Mouse (Mus musculus): ENCODE data around the gene Gm20403. TPM values are rescaled to one million over a fixed set of nuclear protein-coding genes. Genes with fewer than 3 reads are reported as not detected.
"Not testable (repeated sequence)": the region's sequence is repeated elsewhere in the genome, so short reads cannot be mapped to it uniquely, and the experiment has no call there.

Gm20403 gene
- not detected for total RNA-seq (2022)

- DNase-seq (ENCODE audit: low spot score in 2 of 2), result peak; percentile 13 to 23
Observed at GRCm38 (mm10) chr12:54986052-54986717, at the start of gene Gm20403. Gm20403 (minus strand) TSS chr12:54986529.

DNA sequence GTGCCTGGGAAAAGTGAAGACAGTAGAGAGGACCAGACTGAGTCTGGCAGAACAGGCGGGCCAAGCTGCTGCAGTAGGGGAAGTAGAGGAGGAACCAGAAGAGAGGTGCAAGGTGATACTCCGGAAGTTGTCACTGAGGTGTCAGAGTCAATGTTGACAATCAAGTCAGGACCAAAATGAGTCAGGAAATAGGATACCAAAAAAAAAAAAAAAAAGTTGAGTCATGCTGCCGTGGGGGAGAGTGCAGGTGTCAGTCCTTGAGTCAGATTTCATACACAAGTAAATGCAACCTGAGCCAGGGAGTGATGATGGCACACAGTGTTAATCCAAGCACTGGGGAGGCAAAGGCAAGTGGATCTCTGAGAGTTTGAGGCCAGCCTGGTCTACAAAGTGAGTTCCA lies 40.8 kb upstream of the Gm20403 start:
- no peak for DNase-seq (ENCODE audit: low spot score in 2 of 2)

GRCm38 (mm10) chr12:55023284-55023683 lies 37.0 kb upstream of the Gm20403 start:
- no peak for DNase-seq (ENCODE audit: low spot score in 2 of 2)

DNA sequence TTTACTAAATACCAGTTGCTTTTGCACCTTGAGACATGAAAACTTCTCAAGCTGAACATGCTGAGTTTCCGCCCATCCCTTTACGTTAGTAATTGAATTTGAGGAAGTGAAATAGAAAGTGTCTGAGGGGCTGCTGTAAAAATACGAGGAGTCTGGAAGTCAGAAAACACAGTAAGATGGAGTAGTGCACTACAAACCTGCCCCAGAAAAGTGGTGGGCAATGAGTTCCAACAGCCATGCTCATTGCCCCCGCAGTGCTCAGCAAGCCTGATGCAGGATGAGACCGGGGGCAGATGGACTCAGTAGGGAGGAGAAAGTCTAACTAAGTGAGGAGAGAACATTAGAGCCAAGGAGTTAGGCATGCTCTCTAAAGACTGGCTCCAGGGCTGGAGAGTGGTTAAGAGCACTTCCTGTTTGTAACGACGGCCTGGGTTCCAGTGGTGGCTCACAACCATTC lies 33.1 kb upstream of the Gm20403 start:
- no peak for DNase-seq (ENCODE audit: low spot score in 2 of 2)

- DNase-seq (ENCODE audit: low spot score in 2 of 2), result no peak
Observed at GRCm38 (mm10) chr12:55017119-55017721, 30.9 kb upstream of the Gm20403 start.

DNA sequence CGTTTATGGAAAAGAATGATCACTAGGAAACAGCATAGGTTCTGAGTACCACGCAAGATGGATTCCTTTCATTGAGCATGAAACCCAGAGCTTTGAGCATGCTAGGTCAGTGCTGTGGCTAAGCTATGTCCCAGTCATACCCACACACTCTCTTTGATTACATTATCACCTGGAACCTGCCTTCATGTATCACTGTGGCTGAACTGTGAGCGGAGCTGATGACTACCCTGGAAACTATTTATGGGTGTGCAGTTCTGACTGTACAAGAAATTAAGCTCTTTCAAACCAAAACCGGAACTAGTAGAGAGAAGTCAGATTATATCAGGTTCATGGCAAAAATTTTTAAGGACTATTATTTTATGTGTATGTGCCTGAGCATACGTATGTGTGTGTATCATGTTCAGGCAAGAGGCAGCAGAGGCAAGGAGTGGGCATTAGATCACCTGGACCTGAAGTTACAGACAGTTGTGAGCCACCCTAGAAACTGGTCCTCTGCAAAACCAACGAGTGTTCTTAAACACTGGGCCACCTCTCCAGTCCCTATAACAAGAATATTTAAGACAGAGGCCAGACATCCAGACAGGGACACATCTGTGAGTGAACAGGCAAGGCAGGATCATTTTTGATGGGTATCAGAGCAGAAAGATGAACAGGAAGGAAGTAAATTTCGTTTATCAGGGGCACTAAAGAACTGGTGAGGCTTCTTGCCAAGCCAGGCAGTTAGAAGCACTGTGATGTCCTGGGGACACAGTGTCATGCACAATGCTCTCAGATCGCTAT lies 30.2 kb upstream of the Gm20403 start:
- DNase-seq (ENCODE audit: low spot score in 2 of 2), result no peak

- DNase-seq (ENCODE audit: low spot score in 2 of 2), result no peak
Observed at GRCm38 (mm10) chr12:55015428-55015827, 29.1 kb upstream of the Gm20403 start.

- no peak for DNase-seq (ENCODE audit: low spot score in 2 of 2)
Observed at GRCm38 (mm10) chr12:55013626-55014398, 27.5 kb upstream of the Gm20403 start, which contains the start of gene Baz1a. Baz1a (minus strand) TSS chr12:55014348.

- no peak for DNase-seq (ENCODE audit: low spot score in 2 of 2)
Observed at GRCm38 (mm10) chr12:55013031-55013430, 26.7 kb upstream of the Gm20403 start.

GRCm38 (mm10) chr12:55007361-55008008 lies 21.2 kb upstream of the Gm20403 start:
- no peak for DNase-seq (ENCODE audit: low spot score in 2 of 2)

DNA sequence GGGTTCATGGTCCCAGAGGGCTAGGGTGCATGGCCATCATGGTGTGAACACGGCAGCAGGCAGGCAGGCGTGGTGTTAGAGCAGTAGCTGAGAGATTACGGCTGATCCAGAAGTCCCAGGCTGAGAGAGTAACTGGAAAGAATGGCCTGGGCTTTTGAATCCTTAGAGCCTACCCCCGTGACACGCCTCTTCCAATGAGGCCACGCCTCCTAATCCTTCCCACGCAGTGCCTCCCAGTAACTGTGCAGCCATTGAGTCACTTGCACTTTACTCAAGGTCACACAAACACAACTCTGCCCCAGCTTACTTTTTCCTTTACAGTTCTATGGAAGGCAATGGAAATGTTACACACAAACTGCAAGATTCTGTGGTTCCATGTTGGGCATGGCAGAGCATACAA lies 19.7 kb upstream of the Gm20403 start:
- DNase-seq (ENCODE audit: low spot score in 2 of 2), result no peak

DNA sequence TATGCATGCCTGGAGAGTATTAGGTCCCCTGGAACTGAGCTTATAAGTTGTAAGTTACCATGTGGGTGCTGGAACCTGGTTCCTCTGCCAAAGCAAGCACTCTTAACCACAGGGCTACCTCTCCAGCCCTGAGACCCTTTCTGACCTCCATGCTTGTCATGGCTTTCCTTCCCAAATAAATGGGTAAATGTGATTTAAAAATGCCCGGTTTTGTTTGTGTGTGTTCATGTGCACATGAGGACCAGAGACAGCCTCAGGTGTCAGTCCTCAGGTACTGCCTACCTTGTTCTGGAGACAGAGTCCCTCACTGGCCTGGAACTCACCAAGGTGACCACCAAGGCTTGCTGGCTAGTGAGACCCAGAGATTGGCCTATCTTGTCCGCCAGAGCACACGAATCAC lies 18.1 kb upstream of the Gm20403 start:
- no peak for DNase-seq (ENCODE audit: low spot score in 2 of 2)

DNA sequence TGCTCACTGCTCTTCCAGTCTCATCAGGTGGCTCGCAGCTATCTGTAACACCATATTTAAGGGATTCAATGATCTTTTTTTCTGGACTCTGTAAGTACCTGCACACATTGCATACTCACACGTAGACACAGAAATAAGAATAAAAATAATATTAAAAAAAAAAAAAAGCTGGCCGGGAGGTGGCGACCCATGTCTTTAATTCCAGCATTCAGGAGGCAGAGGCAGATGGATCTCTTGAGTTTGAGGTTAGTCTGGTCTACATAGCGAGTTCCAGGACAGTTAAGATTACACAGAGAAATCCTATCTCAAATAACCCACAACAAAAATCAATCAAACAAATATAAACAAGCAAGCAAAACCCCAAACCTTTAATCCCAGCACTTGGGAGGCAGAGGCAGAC lies 17.5 kb upstream of the Gm20403 start:
- no peak for DNase-seq (ENCODE audit: low spot score in 2 of 2)

DNA sequence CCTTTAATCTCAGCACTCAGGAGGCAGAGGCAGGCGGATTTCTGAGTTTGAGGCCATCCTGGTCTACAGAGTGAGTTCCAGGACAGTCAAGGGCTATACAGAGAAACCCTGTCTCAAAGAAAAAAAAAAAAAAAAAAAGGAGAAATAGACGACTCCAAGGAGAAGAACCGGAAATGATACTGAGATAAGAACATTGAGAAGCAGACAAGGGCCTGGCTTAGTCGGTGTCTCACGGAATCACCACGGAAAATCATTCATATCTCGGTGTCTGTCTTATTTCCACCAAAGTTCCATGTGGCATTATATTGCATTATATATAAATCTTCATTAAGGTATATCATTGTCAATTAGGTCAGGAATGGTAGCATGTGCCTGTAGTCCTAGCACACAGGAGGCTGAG lies 16.2 kb upstream of the Gm20403 start:
- not testable (repeated sequence) for DNase-seq (ENCODE audit: low spot score in 2 of 2)

- peak in 1 of 2 experiments; percentile 6 for DNase-seq (ENCODE audit: low spot score in 2 of 2)
Observed at GRCm38 (mm10) chr12:54999016-54999690, 12.8 kb upstream of the Gm20403 start.

DNA sequence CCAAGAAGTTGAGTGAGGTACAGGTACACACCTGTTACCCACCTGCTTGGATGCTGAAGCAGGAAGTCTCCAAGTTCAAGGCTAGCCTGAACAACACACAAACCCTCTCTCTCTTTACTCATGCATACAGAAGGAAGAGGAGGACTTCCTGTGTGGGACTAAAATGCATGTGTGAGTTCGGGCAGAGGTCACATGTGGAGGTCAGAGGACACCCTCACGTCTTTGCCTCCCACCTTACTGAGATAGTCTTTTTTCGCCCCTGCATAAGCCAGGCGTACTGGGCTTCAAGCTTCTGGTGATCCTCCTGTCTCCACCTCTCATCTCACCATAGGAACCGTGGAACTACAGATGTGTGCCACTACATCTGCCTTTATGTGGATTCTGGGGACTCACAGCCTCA lies 12.1 kb upstream of the Gm20403 start:
- no peak for DNase-seq (ENCODE audit: low spot score in 2 of 2)

DNA sequence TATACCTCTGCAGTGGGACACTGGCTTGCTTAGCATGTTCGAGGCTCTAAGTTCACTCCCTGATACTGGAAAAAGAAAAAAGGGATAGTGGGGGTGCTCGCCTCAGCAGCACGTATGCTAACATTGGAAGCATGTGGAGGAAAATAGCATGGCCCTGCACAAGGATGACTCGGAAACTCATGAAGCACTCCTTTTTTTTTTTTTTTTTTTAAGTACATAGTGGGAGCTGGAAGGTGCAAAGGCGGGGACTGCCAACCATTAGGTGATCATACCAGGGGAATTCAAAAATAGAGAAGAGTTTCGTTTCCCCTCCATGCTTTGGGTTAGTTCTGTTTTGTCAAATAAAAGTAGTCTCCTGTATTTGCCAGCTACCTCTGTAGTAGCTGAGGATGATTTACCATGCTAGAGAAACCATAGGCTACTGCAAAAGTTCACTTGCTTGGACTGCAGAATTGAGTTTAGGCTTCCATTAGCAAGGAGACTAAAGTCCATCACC lies 10.7 kb upstream of the Gm20403 start:
- no peak for DNase-seq (ENCODE audit: low spot score in 2 of 2)

- DNase-seq (ENCODE audit: low spot score in 2 of 2), result no peak
Observed at GRCm38 (mm10) chr12:54995965-54996364, 9.6 kb upstream of the Gm20403 start.

DNA sequence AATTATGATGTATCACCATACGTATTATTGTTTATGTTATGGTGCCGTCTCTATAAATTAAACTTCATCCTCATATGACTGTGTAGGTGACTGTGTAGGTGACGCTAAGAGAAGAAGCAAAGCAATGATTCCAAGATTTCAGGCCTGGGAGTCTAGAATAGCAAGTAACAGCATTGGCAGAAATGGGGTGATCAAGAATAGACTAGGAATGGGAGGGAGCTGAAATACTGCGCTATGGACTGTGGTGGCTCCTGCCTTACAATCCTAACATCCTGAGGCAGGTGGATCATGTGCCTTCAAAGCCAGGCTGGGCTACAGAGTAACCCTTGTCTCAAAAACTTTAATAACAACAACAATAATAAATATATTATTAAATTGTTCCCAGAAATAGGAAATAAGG lies 8.1 kb upstream of the Gm20403 start:
- no peak for DNase-seq (ENCODE audit: low spot score in 2 of 2)

- no peak for DNase-seq (ENCODE audit: low spot score in 2 of 2)
Observed at GRCm38 (mm10) chr12:54994068-54994386, 7.7 kb upstream of the Gm20403 start.

Measured in gastrocnemius, adult 8-10 months (tissue).